Mouse (Mus musculus) retina, postnatal 1 day (tissue): Measurements from ENCODE around the gene Ube2z.
A peak's percentile ranks its signal among the peaks of the same experiment; 100 is the strongest.
"Not testable (repeated sequence)": the region's sequence is repeated elsewhere in the genome, so short reads cannot be mapped to it uniquely, and the experiment has no call there.

Experiments used
- DNase-seq: peaks from one replicate; pipeline ENCODE4 v3.0.0-alpha.2; 2012

Gene Ube2z

DNA sequence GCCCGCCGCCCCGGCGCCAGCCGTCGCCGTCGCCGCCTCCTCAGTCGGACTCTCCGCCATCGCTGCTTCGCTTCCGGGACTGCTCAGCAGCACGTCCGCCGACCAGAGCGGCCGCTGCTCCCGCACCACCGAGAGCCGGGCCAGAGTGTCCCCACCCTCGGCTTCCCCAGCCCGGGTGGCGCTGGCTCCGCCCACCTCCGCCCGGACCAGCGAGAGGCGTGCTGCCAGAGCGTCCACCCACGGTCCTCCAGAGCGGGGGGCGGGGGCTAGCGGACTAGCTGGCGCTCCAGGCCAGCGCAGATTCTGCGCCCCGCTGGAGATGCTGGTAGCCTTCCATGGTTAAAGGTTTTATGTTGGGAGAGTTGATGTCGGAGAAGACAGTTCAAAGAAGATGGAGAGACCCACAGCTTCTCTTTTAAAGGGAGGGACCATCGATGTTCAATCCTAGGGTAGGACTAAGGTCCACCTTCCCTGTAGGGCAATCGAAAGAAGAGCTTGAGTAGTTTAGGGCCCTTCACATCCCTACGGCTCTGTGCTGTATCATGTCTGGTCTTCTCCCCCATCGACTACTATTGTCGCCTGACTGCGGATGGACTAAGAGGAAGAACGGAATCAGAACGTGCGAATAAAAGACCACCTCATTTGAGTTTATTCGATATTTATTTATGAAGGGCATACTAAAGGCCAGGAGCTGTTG lies at the start of gene Ube2z:
Gene Ube2z (minus strand): TSS at position 174 of the 697 bp plus-strand sequence.
- DNase-seq, result peak; percentile 98

GRCm38 (mm10) chr11:96114077-96114476 lies 48.9 kb upstream of the Ube2z start:
- no peak for DNase-seq

- no peak for DNase-seq
These were observed 46.6 kb upstream of the Ube2z start, which contains the start of gene Calcoco2 for GRCm38 (mm10) chr11:96111751-96112150. Gene Calcoco2 (minus strand): TSS chr11:96111964.

- not testable (repeated sequence) for DNase-seq
These were observed 45.8 kb upstream of the Ube2z start for GRCm38 (mm10) chr11:96110950-96111349.

DNA sequence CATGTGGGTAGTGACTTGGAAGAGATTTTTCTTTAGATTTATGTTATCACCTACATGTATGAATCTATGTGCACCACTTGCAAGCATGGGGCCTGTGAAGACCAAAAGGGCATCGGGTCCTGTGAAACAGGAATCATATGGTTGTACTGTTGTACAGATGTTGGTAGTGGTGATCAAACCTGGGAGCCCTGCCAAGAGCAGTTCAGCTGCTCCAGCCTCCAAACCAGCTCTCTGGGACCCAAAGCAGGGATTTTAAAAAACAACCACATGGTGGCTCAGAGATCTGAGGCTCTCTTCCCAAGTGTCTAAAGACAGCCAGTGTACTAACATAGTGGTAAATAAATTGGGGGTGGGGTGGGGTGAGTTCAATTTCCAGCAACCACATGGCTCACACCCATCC lies 43.2 kb upstream of the Ube2z start:
- no peak for DNase-seq

- peak; percentile 70 for DNase-seq
These were observed 28.2 kb upstream of the Ube2z start for GRCm38 (mm10) chr11:96093361-96093760.

DNA sequence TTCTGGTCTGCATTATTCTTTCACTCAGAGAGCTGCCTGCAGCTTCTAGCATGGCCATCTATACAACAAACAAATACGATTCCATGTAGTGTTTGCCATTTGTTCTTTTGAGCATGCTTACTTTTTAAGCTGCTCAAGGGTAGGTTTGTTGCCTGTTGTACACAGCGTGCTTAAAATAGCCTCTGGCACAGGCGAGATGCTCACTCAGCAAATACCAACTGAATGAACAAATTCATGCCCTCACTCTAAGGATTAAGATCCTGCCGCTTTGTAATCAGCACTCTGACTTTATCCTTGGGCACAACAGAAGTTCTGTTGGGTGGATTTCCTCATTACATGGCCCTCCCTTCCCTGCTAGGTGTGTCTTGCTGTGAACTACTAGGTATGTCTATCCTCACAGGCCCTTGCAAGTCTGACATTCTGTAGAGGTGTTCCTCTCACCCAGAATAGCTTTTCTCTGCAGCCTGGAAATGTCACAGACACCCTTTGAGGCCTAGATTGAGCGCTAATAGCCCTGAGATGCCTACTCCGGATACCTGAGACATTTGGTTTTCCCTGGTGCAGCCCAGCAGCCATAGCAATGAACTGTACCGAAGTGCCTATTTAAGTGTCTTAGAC lies 27.6 kb upstream of the Ube2z start:
- DNase-seq, result no peak

GRCm38 (mm10) chr11:96091073-96091472 lies 25.9 kb upstream of the Ube2z start:
- DNase-seq, result peak; percentile 59

GRCm38 (mm10) chr11:96087981-96088380 lies 22.8 kb upstream of the Ube2z start:
- DNase-seq, result no peak

- DNase-seq, result no peak
These were observed 17.5 kb upstream of the Ube2z start for GRCm38 (mm10) chr11:96082682-96083081.

GRCm38 (mm10) chr11:96080736-96081135 lies 15.5 kb upstream of the Ube2z start:
- no peak for DNase-seq

- DNase-seq, result no peak
These were observed 11.3 kb upstream of the Ube2z start for GRCm38 (mm10) chr11:96076221-96077105.

DNA sequence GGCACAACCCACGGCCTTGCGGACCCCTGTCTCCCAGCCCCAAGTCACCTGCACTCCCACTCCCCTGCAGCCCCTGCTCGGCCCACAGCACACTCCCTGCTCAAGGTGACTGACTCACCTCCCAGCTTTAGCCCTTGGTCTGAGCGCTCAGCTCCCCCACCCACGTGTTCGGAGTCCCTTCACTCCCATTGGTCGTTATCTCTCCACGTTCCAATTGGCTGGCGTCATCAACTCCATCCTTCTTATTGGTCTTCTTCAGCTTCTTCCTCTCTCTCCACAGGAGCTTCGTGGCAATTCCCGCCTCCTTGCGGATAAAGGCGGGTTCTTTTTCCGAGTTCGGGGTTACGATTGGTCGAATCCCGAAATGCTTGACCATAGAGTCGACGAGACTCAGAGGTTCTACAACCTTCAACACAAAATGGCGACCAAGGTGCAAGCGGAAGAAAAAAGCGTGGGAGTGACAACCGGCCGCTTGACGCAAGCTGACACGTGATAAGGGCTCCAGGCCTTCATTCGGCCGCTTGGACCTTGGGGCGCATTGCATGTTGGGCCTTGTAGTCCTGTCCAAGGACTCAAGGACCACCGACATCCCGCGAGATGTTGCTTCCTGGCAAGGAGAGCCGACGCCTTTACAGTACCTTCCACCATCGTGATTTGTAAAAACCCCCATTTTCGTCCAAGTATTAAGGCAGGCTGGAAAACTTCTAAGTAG lies 10.5 kb upstream of the Ube2z start, which contains the start of gene Atp5g1:
Gene Atp5g1 (minus strand): TSS at position 162 of the 712 bp plus-strand sequence.
- peak; percentile 100 for DNase-seq

- no peak for DNase-seq
These were observed 10.0 kb upstream of the Ube2z start for GRCm38 (mm10) chr11:96075177-96075508.

- DNase-seq, result no peak
These were observed 9.4 kb upstream of the Ube2z start for GRCm38 (mm10) chr11:96074351-96075176.

DNA sequence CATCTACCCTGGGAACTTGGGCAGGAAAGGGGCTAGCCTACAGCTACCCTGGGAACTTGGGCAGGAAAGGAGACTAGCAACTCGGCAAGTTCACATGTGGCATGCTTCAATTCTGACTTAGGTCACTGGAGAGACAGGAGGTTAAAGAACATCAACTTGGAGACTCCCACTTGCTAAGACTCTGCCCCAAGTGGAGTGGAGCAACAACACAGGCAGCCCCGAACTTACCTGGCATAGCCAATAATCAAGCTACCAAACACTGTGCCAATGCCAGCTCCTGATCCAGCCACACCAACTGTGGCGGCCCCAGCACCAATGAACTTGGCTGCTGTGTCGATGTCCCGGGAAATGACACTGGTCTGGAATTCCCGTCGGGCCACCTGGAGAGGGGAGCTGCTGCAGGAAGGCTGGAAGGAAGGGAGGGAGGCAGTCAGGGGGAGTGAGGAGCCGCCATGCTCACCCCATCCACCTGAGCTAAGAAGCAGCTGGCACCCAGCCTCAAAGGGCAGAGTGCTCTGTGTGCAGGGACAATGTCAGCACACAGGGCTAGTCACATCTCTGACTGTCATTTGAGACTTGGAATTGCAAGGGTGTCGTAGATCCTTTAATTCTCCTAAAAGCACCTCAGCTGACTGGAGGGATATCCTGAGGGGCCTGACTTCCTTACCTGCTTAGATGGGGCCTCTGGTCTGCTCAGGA lies 8.3 kb upstream of the Ube2z start:
- DNase-seq, result no peak

GRCm38 (mm10) chr11:96071013-96071412 lies 5.8 kb upstream of the Ube2z start:
- DNase-seq, result no peak

GRCm38 (mm10) chr11:96070353-96070752 lies 5.2 kb upstream of the Ube2z start:
- DNase-seq, result no peak

DNA sequence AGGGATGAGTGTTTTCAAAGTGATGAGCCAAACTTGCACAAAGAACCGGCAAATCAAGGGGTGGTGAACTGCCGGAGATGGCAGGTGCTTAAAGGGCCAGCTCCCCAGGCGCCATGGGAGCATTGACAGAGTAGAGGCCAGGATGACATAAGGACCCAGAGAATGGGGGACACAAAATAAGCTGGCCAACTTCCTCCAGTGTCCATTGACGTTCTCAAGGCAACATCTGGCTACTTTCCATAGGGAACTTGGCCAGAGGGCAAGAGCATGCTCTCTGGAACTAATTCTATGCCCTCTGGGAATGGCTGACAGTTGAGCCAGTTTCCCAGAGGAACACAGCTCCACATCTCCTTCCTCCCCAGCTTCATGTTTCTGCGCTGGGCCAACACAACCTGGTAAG lies 3.0 kb upstream of the Ube2z start:
- no peak for DNase-seq

DNA sequence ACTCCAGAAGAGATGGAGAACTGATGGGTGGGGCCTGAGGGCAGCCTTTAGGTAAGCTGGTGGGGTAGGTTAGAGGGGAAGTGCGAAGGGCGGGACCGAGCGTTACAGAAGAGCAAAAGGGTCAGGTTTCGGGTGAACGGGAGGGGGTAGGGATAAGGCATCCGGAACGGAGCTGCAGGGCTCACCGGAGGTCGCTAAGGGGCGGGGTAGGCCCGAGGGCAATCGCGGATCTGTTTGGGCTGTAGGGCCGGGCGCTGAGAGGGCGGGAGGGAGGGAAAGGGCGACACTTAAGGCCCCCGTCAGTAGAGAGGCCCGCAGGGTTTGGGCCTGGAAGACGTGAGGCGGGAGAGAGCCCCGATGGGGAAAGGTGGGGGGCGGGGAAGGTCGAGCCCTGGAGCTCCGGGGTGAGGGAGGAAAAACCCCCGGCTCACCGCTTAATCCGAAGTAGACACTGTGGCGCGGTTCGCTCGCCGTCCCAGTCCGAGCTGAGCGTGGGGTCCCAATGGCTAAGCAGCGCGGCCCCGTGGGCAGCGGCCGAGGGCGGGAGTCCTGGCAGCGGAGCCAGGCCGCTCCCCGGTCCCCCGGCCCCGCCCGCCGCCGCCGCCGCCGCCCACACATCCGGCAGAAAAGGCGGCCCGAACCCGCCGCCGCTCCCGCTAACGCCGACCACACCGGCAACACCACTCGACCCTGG lies 520 bp downstream of the Ube2z start:
- DNase-seq, result no peak

GRCm38 (mm10) chr11:96058309-96058708 lies 6.9 kb downstream of the Ube2z start:
- no peak for DNase-seq
